Mouse (Mus musculus): ENCODE results near the gene Gm21913. TPM values are rescaled to one million over a fixed set of nuclear protein-coding genes. Genes with fewer than 3 reads are reported as not detected.
"Not testable (repeated sequence)": the region's sequence is repeated elsewhere in the genome, so short reads cannot be mapped to it uniquely, and the experiment has no call there.

Gm21913 gene
- not detected for total RNA-seq (2021)

DNA sequence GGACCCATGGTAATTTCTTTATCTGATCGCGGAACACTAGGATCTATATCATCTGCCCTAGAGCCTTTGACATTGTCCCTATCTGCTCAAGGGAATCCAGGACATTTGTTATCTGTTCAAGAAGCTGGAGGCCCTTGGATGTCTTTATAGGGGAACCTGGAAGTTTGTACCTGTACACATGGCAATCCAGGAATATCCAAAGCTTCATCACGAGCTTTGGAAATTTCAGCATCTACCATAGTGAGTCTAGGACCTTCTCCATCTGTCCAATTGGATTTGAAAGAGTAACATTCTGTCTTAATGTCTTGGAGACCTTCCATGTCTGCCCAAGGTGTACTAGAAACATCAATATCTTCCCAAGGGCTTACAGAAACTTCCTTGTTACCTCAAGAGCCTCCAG, at the start of gene Gm21913:
Gm21913 (plus strand) TSS at position 301 of the 400 bp plus-strand sequence.
- intact Hi-C loops (cut with DNase I); DNase-seq (ENCODE audit: extremely low spot score in 1 of 2, low spot score in 2 of 2): not testable (repeated sequence)

Other genes with a start within 250 kb of the Gm21913 start
- not detected for gene Gm29110, start 153.4 kb upstream of the Gm21913 start, total RNA-seq (2021)

Measured in left cerebral cortex, postnatal 10 days (tissue).